ENCODE assay signal across 16 mouse cellular contexts in the genomic region with DNA sequence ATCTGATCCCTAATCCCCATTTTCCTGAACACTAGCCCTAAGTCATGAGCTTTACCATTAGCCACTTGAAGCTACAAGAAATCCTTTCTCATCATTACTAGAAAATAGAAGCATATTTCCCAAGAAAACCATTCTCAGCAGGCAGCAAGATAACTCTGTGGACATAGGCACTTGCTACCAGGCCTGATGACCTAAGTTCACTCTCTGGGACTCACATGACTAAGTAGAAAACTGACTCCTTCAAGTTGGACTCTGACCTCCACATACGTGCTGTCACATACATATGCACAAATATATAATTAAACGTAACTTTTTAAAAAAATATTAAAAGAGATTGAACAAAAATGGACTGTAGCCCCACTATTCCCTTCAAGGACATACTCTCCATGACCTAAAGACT.
"Had no signal": no experiment of that assay in that cellular context is flagged by ENCODE, and none has a peak within 500 bp of the region (broad histone marks: within the 10 kb centered on the region; RNA-seq: fewer than 3 reads in every experiment).

No protein-coding gene starts in this region.

- H3K27ac ChIP-seq: neural tube, embryonic 13.5 days; neural tube, embryonic 15.5 days; stomach, embryonic 15.5 days; stomach, postnatal 0 days had no signal

- H3K9me3 ChIP-seq: neural tube, embryonic 15.5 days; stomach, embryonic 15.5 days had no signal

- H3K9ac ChIP-seq: neural tube, embryonic 13.5 days; neural tube, embryonic 15.5 days; stomach, embryonic 15.5 days had no signal

- H3K4me3 ChIP-seq: neural tube, embryonic 13.5 days; neural tube, embryonic 15.5 days; stomach, embryonic 15.5 days had no signal

- H3K36me3 ChIP-seq: neural tube, embryonic 13.5 days; neural tube, embryonic 15.5 days; stomach, embryonic 15.5 days had no signal

- H3K4me1 ChIP-seq: neural tube, embryonic 13.5 days; neural tube, embryonic 15.5 days; stomach, embryonic 15.5 days had no signal

- DNase-seq: retina, postnatal 1 day; right cerebral cortex, adult 18-20 months; right cerebral cortex, postnatal 14 days; right cerebral cortex, postnatal 25 days; right cerebral cortex, postnatal 4 days; spleen, adult 18-20 months; thymus, adult 18-20 months; thymus, adult 2 months; thymus, postnatal 14 days; thymus, postnatal 25 days; thymus, postnatal 36 days; thymus, postnatal 4 days had no signal

- H3K4me2 ChIP-seq: neural tube, embryonic 13.5 days; neural tube, embryonic 15.5 days; stomach, embryonic 15.5 days had no signal

- H3K27me3 ChIP-seq: neural tube, embryonic 13.5 days; neural tube, embryonic 15.5 days; stomach, embryonic 15.5 days had no signal
